Mouse (Mus musculus) midbrain, embryonic 14.5 days (tissue): ENCODE measurements at regions not wholly inside any gene's neighbourhood (a gene's known extent, or its start where the extent isn't known, plus 50 kb on each side); places are given as distances from the start of the nearest gene placed in this dataset.

Source experiments
- ATAC-seq: fragments of 200-750 bp; cut with Nextera tagmentation; 2 replicates; pipeline ENCODE4 v1.8.0; 2017; ENCODE audit warnings: moderate number of reproducible peaks, moderate library complexity; ENCODE audit not compliant: low FRiP score, low TSS enrichment
- DNase-seq: peaks from one replicate; pipeline ENCODE4 v3.0.0-alpha.2; 2015
- H3K27ac ChIP-seq: fragments of 300-500 bp; sonication (generic); replicated peaks from 2 replicates; pipeline ENCODE4 v1.5.1; 2014; ENCODE audit warnings: mild to moderate bottlenecking, low read depth, low read length, moderate library complexity
- H3K27me3 ChIP-seq: fragments of 300-500 bp; sonication (generic); 2 replicates; pipeline ENCODE4 v1.6.1; 2014; ENCODE audit warnings: low read length, control low read depth, mixed read lengths; ENCODE audit not compliant: control insufficient read depth, insufficient read depth
- H3K36me3 ChIP-seq: fragments of 300-500 bp; sonication (generic); 2 replicates; pipeline ENCODE4 v1.6.1; 2014; ENCODE audit warnings: low read length, control low read depth; ENCODE audit not compliant: control insufficient read depth, insufficient read depth
- H3K4me1 ChIP-seq: fragments of 300-500 bp; sonication (generic); 2 replicates; pipeline ENCODE4 v1.6.1; 2014; ENCODE audit warnings: mild to moderate bottlenecking, antibody characterized with exemption, low read length, control low read depth; ENCODE audit not compliant: control insufficient read depth, insufficient read depth
- H3K4me2 ChIP-seq: fragments of 300-500 bp; sonication (generic); 2 replicates; pipeline ENCODE4 v1.6.1; 2014; ENCODE audit warnings: mild to moderate bottlenecking, low read length, moderate library complexity
- H3K4me3 ChIP-seq: fragments of 300-500 bp; sonication (generic); replicated peaks from 2 replicates; pipeline ENCODE4 v1.5.1; 2014; ENCODE audit warnings: low read depth, low read length
- H3K9ac ChIP-seq: fragments of 300-500 bp; sonication (generic); replicated peaks from 2 replicates; pipeline ENCODE4 v1.6.1; 2014; ENCODE audit warnings: mild to moderate bottlenecking, low read length, moderate library complexity
- H3K9me3 ChIP-seq: fragments of 300-500 bp; sonication (generic); 2 replicates; pipeline ENCODE4 v1.6.1; 2016; ENCODE audit warnings: low read length, control low read depth, mixed read lengths; ENCODE audit not compliant: control insufficient read depth
- WGBS: fragments of 180-500 bp; shearing (Covaris S2); extraction: QIAGEN DNeasy Blood & Tissue Kit; methylation state at CpG from one replicate; pipeline ENCODE4 v1.1.7; 2014; 5-methylcytosine and 5-hydroxymethylcytosine counted together

DNA sequence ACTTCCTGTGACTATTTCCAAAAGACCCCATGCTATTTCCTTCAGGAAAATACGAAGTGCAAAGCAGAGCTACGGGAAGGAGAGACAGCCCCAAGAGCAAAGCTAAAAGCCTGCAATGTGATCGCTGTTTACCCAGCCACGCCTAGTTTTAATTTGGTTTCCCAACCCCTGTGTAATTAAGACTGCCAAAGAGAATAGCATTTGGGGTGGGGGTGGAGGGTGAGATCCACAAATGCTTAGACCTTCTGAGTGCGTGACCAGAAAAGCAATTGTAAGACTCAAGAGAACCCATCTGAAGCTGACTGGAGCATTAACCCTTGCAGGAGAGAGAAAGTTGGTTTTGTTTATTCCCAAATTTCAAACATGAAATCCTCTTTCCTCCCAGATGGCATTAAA, 130.1 kb upstream of the Klf14 start:
- no peak for ATAC-seq
- H3K9ac ChIP-seq = no peak overlapping the region

DNA sequence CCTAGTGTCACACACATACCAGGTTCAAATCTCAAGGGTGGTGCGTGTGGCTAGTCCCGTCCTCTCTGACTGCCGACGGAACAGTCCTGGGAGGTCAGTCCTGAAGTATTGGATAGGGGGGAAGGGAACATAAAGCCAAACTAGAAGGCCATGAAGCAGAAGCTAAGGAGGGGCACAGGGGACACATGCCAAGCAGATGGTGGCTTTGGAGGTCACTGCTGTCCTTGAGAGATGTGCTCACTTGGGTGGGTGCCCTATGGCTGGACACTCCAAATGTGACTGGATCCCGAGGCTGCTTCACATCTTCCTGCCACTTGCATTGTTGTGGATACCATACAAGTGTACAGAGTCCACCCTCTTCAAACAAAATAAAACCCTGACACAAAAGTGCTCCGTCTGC, 131.4 kb upstream of the Klf14 start:
- H3K9ac ChIP-seq = no peak overlapping the region
- H3K27ac ChIP-seq = no peak overlapping the region
- H3K4me1 ChIP-seq = peaks cover 17% of the 10 kb centered on the region; the same call in 1 of the 2 replicates
- no peaks in the 10 kb centered on the region for H3K27me3 ChIP-seq
- ATAC-seq (no peak), DNase-seq (no peak)
- H3K4me3 ChIP-seq = no peak overlapping the region
- H3K9me3 ChIP-seq = no peaks in the 10 kb centered on the region
- H3K36me3 ChIP-seq = no peaks in the 10 kb centered on the region
- WGBS = 91% methylated on average over 6 of the region's 6 CpGs
- H3K4me2 ChIP-seq = no peak overlapping the region

More for the DNA sequence above, 130.1 kb upstream of the Klf14 start:
- Histone ChIP-seq H3K27ac (peak overlapping the region; percentile 58; the same call in 1 of the 2 replicates), H3K4me2 (peak overlapping the region; percentile 48), H3K27me3 (no peaks in the 10 kb centered on the region), H3K36me3 (no peaks in the 10 kb centered on the region), H3K9me3 (no peaks in the 10 kb centered on the region), H3K4me1 (peaks cover 17% of the 10 kb centered on the region; the same call in 1 of the 2 replicates), H3K4me3 (no peak overlapping the region)
- WGBS = 41% methylated on average over 5 of the region's 5 CpGs
- peak; percentile 62 for DNase-seq

DNA sequence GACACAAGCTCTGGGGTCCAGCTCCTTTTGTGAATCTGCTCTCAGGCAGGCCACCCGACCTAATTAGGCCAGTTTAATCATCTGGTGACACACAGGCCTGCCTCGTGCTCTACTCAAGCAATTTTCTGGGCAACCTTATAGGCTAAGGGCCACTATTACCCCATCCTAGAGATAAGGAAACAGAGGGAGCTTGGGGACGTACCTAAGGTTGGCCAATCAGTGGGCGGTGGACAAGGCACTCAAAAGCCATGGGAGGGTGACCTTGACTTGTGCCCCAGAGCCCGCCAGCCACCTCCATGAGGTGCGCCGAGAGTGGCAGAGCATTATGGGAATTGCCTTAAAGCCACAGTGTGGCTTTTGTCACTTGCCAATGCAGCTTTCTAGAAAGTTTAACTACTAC, 131.9 kb upstream of the Klf14 start:
- WGBS = 85% methylated on average over 7 of the region's 7 CpGs

DNA sequence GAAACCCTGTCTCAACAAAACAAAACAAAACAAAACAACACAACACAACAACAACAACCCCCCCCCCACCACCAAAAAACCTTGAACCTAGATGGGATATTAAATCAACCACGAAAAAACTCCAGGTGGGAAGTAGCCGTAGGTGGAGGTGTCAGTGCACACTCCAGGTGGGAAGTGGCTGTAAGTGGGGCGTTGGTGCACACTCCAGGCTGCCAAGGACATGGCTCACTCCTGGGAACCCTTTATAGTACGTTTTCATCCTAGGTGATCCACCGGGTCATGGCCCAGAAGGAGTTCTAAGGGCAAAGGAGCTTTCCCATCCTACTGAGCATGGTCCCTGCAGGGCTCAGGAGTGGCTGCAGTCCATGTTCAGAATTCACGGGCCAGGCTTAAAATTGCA, 133.4 kb upstream of the Klf14 start:
- Histone ChIP-seq H3K27me3 (no peaks in the 10 kb centered on the region), H3K9me3 (no peaks in the 10 kb centered on the region), H3K36me3 (no peaks in the 10 kb centered on the region), H3K4me1 (peaks cover 24% of the 10 kb centered on the region), H3K4me3 (no peak overlapping the region), H3K27ac (no peak overlapping the region), H3K9ac (no peak overlapping the region), H3K4me2 (no peak overlapping the region)
- no peak for DNase-seq
- no peak for ATAC-seq
- 87% methylated on average over 6 of the region's 6 CpGs for WGBS

More for the DNA sequence above, 131.9 kb upstream of the Klf14 start:
- no peak overlapping the region for H3K4me3 ChIP-seq
- H3K36me3 ChIP-seq = no peaks in the 10 kb centered on the region
- DNase-seq = no peak
- peaks cover 17% of the 10 kb centered on the region; the same call in 1 of the 2 replicates for H3K4me1 ChIP-seq
- H3K9ac ChIP-seq = no peak overlapping the region
- no peak overlapping the region for H3K4me2 ChIP-seq
- ATAC-seq = no peak
- H3K9me3 ChIP-seq = no peaks in the 10 kb centered on the region
- no peaks in the 10 kb centered on the region for H3K27me3 ChIP-seq
- H3K27ac ChIP-seq = no peak overlapping the region

DNA sequence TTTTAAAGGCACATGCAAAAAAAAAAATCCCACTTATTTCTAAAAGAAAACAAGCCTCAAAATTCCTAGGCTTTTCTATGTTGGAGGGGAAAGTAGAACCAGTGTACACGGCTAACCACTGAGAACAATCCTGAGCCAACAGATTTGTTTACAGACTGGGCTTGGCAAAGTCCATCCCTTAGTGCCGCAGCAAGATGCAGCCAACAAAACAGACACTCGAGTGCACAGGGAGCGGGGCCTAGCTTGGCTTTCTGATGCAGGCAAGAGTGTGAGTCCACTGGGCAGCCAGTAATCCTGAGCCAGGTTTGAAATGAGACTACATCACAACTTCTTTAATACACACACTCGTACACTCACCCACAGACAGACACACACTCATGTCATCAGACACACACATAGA, 133.9 kb upstream of the Klf14 start:
- DNase-seq = peak; percentile 18
- H3K4me1 ChIP-seq = peaks cover 21% of the 10 kb centered on the region
- H3K4me2 ChIP-seq = no peak overlapping the region
- 82% methylated on average over 5 of the region's 5 CpGs for WGBS
- no peaks in the 10 kb centered on the region for H3K9me3 ChIP-seq
- H3K36me3 ChIP-seq = no peaks in the 10 kb centered on the region
- ATAC-seq = no peak
- H3K9ac ChIP-seq = no peak overlapping the region
- H3K4me3 ChIP-seq = no peak overlapping the region
- no peak overlapping the region for H3K27ac ChIP-seq
- no peaks in the 10 kb centered on the region for H3K27me3 ChIP-seq

DNA sequence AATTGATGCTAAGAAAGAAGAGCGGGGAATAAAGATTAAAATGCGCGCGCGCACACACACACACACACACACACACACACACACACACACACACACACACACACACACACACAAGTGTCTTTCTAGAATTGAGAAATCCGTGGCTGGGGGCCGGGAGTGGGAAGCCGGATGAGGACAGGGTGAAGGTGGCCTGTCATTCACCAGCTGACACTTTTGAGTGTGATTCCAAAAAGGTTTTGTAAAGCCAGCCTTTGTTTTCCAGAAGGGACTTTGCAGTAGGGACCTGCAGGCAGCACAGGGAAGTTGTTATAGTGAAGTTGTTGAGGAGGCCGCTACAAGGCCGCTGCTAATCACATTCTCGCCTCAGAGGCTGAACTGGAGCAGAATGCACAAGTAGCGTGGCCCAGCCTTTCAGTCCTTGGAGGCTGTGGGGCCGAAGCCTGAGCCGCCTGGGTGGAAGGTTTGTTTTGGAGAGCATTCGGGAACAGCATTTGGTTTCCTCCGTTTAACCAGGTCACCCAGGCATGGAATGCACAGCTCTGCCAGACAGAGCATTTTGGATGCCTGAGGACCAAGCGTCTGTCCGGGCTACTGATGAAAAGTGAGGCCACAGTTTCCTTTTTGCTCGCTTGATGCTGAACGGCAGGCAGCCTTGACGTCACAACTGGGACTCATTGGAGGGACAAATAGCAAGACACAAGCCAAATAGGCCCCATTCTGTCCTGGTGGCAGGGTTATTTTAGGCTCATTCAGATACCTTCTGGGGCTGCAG, 137.3 kb upstream of the Klf14 start:
- Histone ChIP-seq H3K4me3 (no peak overlapping the region), H3K4me1 (peaks cover 7% of the 10 kb centered on the region), H3K9me3 (no peaks in the 10 kb centered on the region), H3K27ac (peak overlapping the region; percentile 32), H3K36me3 (no peaks in the 10 kb centered on the region), H3K4me2 (no peak overlapping the region), H3K27me3 (no peaks in the 10 kb centered on the region), H3K9ac (no peak overlapping the region)
- ATAC-seq (0 out of 2 replicates have a peak, but pooled peaks have one; percentile 31), DNase-seq (peak; percentile 77)
- WGBS = 28% methylated on average over 21 of the region's 21 CpGs

DNA sequence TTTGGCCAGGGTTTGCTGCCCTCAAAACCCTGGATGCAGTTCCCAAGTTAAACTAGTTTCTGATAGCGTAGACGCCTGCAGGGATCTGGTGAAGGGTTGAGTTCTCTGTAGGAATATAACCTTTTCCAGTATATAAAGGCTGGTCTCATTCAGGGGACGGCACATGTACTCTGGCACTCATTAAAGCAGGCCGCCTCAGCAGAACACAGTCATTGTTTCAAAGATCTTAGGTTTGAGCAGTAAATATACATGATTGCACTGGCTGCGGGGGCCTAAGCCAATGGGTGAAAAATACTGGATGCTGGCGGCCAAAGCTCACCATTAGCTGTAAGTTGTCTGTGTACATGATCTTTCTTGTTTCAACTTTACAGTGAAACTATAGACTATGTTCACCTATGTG, 137.9 kb upstream of the Klf14 start:
- Histone ChIP-seq H3K9me3 (no peaks in the 10 kb centered on the region), H3K4me1 (peaks cover 7% of the 10 kb centered on the region), H3K4me2 (no peak overlapping the region), H3K27ac (peak overlapping the region; percentile 32), H3K36me3 (no peaks in the 10 kb centered on the region), H3K4me3 (no peak overlapping the region), H3K9ac (no peak overlapping the region), H3K27me3 (no peaks in the 10 kb centered on the region)
- ATAC-seq (no peak), DNase-seq (no peak)
- 79% methylated on average over 6 of the region's 6 CpGs for WGBS

DNA sequence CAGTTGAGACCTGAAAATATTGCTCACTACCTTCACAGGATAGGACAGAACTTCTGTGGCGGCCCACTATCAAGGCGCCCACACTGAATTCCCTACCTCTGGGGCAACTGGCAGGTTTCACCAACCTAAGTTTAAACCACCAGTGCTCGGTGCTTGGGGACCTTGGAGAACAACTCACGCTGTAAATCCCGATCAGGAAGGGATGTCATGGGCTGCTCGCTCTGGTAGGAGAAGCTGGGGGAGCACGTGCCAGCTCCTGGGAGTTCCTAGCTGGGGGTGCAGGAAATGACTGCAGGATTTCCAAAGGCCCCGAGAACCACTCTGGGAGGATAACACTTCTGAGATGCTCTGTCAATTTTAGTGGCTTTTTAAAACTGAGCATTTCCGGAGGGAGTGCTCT, 138.4 kb upstream of the Klf14 start:
- Histone ChIP-seq H3K9ac (no peak overlapping the region), H3K4me3 (no peak overlapping the region), H3K4me2 (no peak overlapping the region), H3K9me3 (no peaks in the 10 kb centered on the region), H3K4me1 (peaks cover 7% of the 10 kb centered on the region), H3K27ac (0 out of 2 replicates have a peak overlapping the region, but pooled peaks have one; percentile 16), H3K27me3 (no peaks in the 10 kb centered on the region), H3K36me3 (no peaks in the 10 kb centered on the region)
- DNase-seq = no peak
- ATAC-seq = no peak
- WGBS = 82% methylated on average over 9 of the region's 9 CpGs

DNA sequence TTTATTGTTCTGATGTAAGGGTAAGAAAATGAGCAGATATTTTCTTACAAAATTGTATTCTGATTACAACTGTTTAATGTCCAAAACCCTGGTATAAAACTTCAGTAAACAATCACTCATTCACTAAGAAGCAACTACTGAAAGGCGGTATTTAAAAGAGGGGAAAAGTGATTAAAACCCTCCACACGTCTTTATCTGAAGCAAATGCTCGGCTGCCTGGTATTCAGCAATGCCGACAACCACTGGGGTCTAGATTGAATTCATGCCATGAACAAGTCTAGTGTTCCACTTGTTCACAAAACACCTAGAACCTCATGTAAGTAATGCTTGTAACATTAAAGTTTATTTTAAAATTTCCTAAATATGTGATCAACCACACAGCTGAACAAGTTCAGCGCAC, 139.2 kb upstream of the Klf14 start:
- H3K9me3 ChIP-seq = no peaks in the 10 kb centered on the region
- 62% methylated on average over 5 of the region's 5 CpGs for WGBS
- H3K4me2 ChIP-seq = no peak overlapping the region
- no peaks in the 10 kb centered on the region for H3K27me3 ChIP-seq
- no peaks in the 10 kb centered on the region for H3K36me3 ChIP-seq
- peaks cover 7% of the 10 kb centered on the region for H3K4me1 ChIP-seq
- H3K4me3 ChIP-seq = no peak overlapping the region
- H3K27ac ChIP-seq = no peak overlapping the region
- DNase-seq (peak; percentile 25), ATAC-seq (no peak)
- H3K9ac ChIP-seq = no peak overlapping the region
